Mouse (Mus musculus): Measurements from ENCODE around the gene Phf14. TPM values are rescaled to one million over a fixed set of nuclear protein-coding genes. Genes with fewer than 3 reads are reported as not detected.

Phf14 gene
- polyA plus RNA-seq, 1 experiment from 2014 or later: 53.5 TPM

DNA sequence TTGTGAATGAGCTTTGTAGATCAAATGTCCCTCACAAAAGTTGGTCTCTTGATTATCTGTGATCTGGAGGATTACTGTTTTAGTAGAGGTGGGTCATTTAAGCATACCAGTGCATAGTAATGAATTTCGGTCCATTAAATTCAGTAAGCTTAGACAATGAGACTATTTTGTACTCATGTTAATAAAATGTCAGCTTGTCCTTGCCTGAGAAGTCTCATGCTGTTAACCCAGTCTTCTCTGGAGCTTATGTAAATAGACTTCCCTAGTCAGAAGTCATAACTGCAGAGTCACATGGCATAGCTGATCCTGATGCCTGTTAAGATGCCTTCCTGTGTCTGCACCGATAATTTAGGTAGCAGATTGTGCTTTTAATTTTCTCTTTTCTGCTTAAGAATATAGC lies 106.4 kb downstream of the Phf14 start:
- Histone ChIP-seq H3K4me2 (ENCODE audit: low read depth, low read length) (no peak overlapping the region), H3K36me3 (ENCODE audit: control insufficient read depth, insufficient read depth, low read length) (peaks cover 5% of the 10 kb centered on the region), H3K4me1 (replicated peaks; ENCODE audit: control insufficient read depth, insufficient read depth, low read length) (no peaks in the 10 kb centered on the region), H3K4me3 (ENCODE audit: low read length) (no peak overlapping the region), H3K27ac (ENCODE audit: low read length) (no peak overlapping the region), H3K9me3 (ENCODE audit: control insufficient read depth, low read length) (no peaks in the 10 kb centered on the region), H3K27me3 (ENCODE audit: control insufficient read depth, insufficient read depth, low read depth, low read length) (no peaks in the 10 kb centered on the region), H3K9ac (ENCODE audit: low read length) (no peak overlapping the region)
- 86% methylated on average over 2 of the region's 2 CpGs for WGBS
- no peak for ATAC-seq (ENCODE audit: low read depth)

DNA sequence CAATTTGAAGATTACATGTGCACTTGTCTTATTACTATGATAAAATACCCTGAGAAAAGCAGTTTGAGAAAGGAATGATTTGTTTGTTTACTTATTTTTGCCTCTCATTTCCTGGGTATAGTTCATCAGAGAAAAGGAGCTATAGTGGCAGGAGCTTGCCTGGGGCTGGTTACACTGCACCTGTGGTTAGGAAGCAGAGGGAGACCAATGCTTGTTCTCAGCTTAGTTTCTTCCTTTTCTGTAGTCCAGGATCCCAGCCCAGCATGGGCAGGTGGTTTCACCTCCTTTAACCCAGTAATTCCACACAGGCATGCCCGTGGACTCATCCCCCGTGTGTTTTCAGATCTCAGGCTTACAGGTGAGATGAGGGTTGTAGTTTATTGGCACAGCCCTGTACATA lies 107.1 kb downstream of the Phf14 start:
- Histone ChIP-seq H3K9ac (ENCODE audit: low read length) (no peak overlapping the region), H3K27ac (ENCODE audit: low read length) (no peak overlapping the region), H3K36me3 (ENCODE audit: control insufficient read depth, insufficient read depth, low read length) (peaks cover 5% of the 10 kb centered on the region), H3K4me2 (ENCODE audit: low read depth, low read length) (no peak overlapping the region), H3K4me1 (replicated peaks; ENCODE audit: control insufficient read depth, insufficient read depth, low read length) (no peaks in the 10 kb centered on the region), H3K4me3 (ENCODE audit: low read length) (no peak overlapping the region), H3K27me3 (ENCODE audit: control insufficient read depth, insufficient read depth, low read depth, low read length) (no peaks in the 10 kb centered on the region), H3K9me3 (ENCODE audit: control insufficient read depth, low read length) (no peaks in the 10 kb centered on the region)
- 93% methylated on average over 2 of the region's 2 CpGs for WGBS
- no peak for ATAC-seq (ENCODE audit: low read depth)

DNA sequence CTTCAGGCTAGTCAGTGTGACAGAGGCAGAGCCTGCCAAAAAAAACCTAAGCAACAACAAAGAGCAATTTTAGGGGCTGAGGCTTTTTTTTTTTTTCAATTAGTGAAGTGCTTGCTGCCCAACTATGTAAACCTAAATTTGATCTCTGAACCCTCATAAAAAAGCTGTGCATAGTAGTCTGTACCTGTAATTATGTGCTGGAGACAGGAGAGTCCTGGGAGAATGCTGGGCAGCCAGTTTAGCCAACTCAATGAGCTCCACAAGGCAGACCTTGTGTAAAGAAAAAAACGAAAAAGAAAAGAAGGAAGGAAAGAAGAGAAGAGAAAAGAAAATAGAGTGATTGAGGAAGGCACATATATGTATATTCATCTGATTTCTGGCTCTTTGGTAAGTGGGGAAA lies 112.1 kb downstream of the Phf14 start:
- Histone ChIP-seq H3K4me1 (replicated peaks; ENCODE audit: control insufficient read depth, insufficient read depth, low read length) (no peaks in the 10 kb centered on the region), H3K36me3 (ENCODE audit: control insufficient read depth, insufficient read depth, low read length) (peaks cover 12% of the 10 kb centered on the region), H3K9me3 (ENCODE audit: control insufficient read depth, low read length) (no peaks in the 10 kb centered on the region), H3K27ac (ENCODE audit: low read length) (no peak overlapping the region), H3K4me2 (ENCODE audit: low read depth, low read length) (no peak overlapping the region), H3K27me3 (ENCODE audit: control insufficient read depth, insufficient read depth, low read depth, low read length) (no peaks in the 10 kb centered on the region), H3K9ac (ENCODE audit: low read length) (no peak overlapping the region), H3K4me3 (ENCODE audit: low read length) (no peak overlapping the region)
- 41% methylated on average over 1 of the region's 1 CpGs for WGBS
- no peak for ATAC-seq (ENCODE audit: low read depth)

DNA sequence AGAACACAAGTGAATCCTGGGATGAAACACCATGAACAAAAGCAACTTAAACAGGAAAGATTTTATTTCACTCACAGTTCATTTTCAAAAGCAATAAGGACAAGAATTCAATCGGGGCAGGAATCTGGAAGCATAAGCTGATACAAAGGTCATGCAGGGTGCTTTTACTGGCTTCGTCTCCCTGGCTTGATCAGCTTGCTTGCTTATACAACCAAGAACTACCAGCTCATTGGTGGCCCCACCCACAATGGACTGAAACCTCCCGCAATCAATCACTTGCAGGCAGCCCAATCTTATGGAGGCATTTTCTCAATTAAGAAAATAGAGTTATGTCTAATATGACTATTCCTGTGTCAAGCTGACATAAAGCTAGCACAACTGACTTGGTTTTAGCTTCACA lies 112.5 kb downstream of the Phf14 start:
- H3K9ac ChIP-seq (ENCODE audit: low read length): no peak overlapping the region
- no peak overlapping the region for H3K4me3 ChIP-seq (ENCODE audit: low read length)
- no peaks in the 10 kb centered on the region for H3K27me3 ChIP-seq (ENCODE audit: control insufficient read depth, insufficient read depth, low read depth, low read length)
- H3K9me3 ChIP-seq (ENCODE audit: control insufficient read depth, low read length): no peaks in the 10 kb centered on the region
- H3K36me3 ChIP-seq (ENCODE audit: control insufficient read depth, insufficient read depth, low read length): peaks cover 12% of the 10 kb centered on the region
- 66% methylated on average over 3 of the region's 3 CpGs for WGBS
- H3K4me1 ChIP-seq (replicated peaks; ENCODE audit: control insufficient read depth, insufficient read depth, low read length): no peaks in the 10 kb centered on the region
- H3K4me2 ChIP-seq (ENCODE audit: low read depth, low read length): no peak overlapping the region
- H3K27ac ChIP-seq (ENCODE audit: low read length): no peak overlapping the region
- ATAC-seq (ENCODE audit: low read depth): no peak

- WGBS: 86% methylated on average over 4 of the region's 4 CpGs
- Histone ChIP-seq H3K27ac (ENCODE audit: low read length) (no peak overlapping the region), H3K9ac (ENCODE audit: low read length) (no peak overlapping the region), H3K4me3 (ENCODE audit: low read length) (no peak overlapping the region), H3K27me3 (ENCODE audit: control insufficient read depth, insufficient read depth, low read depth, low read length) (no peaks in the 10 kb centered on the region), H3K36me3 (ENCODE audit: control insufficient read depth, insufficient read depth, low read length) (peaks cover 12% of the 10 kb centered on the region), H3K4me2 (ENCODE audit: low read depth, low read length) (no peak overlapping the region), H3K9me3 (ENCODE audit: control insufficient read depth, low read length) (no peaks in the 10 kb centered on the region), H3K4me1 (replicated peaks; ENCODE audit: control insufficient read depth, insufficient read depth, low read length) (no peaks in the 10 kb centered on the region)
- no peak for ATAC-seq (ENCODE audit: low read depth)
Measured at GRCm38 (mm10) chr6:12020738-12021137, 113.1 kb downstream of the Phf14 start.

DNA sequence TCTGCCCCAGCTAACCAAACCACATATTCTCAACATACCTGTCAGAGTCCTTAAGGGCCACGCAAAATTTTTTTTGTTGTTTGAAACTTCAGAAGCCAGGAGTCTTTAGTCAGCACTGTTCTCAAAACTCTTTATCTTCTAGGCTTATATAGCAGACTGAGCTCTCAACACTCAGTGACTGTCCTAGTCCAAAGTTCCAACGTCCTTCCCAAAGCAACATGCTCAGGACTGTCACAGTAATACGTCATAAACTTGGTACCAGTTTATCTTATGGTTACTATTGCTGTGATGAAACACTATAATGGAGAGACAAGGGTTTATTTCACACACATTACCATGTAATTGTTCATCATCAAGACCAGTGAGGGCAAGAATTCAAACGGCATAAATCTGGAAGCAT lies 113.9 kb downstream of the Phf14 start:
- WGBS: 88% methylated on average over 4 of the region's 4 CpGs
- Histone ChIP-seq H3K36me3 (ENCODE audit: control insufficient read depth, insufficient read depth, low read length) (peaks cover 8% of the 10 kb centered on the region; the same call in 1 of the 2 replicates), H3K9me3 (ENCODE audit: control insufficient read depth, low read length) (no peaks in the 10 kb centered on the region), H3K4me2 (ENCODE audit: low read depth, low read length) (no peak overlapping the region), H3K4me1 (replicated peaks; ENCODE audit: control insufficient read depth, insufficient read depth, low read length) (no peaks in the 10 kb centered on the region), H3K27ac (ENCODE audit: low read length) (no peak overlapping the region), H3K9ac (ENCODE audit: low read length) (no peak overlapping the region), H3K4me3 (ENCODE audit: low read length) (no peak overlapping the region), H3K27me3 (ENCODE audit: control insufficient read depth, insufficient read depth, low read depth, low read length) (no peaks in the 10 kb centered on the region)
- no peak for ATAC-seq (ENCODE audit: low read depth)

GRCm38 (mm10) chr6:12023395-12023794 lies 115.8 kb downstream of the Phf14 start:
- Histone ChIP-seq H3K4me1 (replicated peaks; ENCODE audit: control insufficient read depth, insufficient read depth, low read length) (no peaks in the 10 kb centered on the region), H3K36me3 (ENCODE audit: control insufficient read depth, insufficient read depth, low read length) (peaks cover 6% of the 10 kb centered on the region; the same call in 1 of the 2 replicates), H3K4me3 (ENCODE audit: low read length) (no peak overlapping the region), H3K9ac (ENCODE audit: low read length) (no peak overlapping the region), H3K4me2 (ENCODE audit: low read depth, low read length) (no peak overlapping the region), H3K27ac (ENCODE audit: low read length) (no peak overlapping the region), H3K27me3 (ENCODE audit: control insufficient read depth, insufficient read depth, low read depth, low read length) (no peaks in the 10 kb centered on the region), H3K9me3 (ENCODE audit: control insufficient read depth, low read length) (no peaks in the 10 kb centered on the region)
- ATAC-seq (ENCODE audit: low read depth): no peak
- WGBS: 98% methylated on average over 2 of the region's 2 CpGs

DNA sequence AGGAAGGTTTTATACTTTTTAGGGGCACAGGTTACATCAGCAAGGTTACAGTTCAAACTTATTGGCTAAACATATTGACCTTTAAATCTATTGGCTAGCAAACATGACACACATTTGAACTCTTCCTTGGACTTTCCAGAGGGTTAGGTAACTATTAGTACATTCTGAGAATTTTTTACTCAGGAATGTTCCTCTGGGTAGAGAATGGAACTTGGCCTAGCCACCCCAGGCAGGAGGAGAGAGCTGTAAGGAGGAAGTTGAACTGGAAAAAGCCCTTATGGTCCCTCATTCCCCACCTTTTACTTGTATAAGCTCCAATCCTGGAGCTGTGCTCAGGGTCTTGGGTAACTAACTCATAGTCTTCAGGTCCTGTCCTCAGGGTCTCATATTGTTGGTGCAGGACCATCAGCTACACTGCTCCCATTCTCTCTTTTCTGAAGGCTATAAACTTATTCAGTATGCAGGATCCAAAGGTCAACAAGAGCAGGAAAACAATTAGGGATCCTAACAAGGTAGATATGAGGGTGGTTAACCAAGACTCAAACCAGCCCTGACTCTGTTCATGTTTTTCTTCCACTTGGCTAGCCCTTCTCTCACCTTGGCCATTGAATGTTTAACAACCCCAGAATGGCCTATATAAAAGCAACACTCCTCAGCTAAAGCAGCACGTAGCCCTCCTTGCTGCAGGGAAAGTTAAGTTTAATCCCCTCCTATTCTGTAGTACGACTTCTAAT lies 119.4 kb downstream of the Phf14 start:
- WGBS: 94% methylated on average over 2 of the region's 2 CpGs
- Histone ChIP-seq H3K9ac (ENCODE audit: low read length) (no peak overlapping the region), H3K4me2 (ENCODE audit: low read depth, low read length) (no peak overlapping the region), H3K4me1 (replicated peaks; ENCODE audit: control insufficient read depth, insufficient read depth, low read length) (no peaks in the 10 kb centered on the region), H3K27me3 (ENCODE audit: control insufficient read depth, insufficient read depth, low read depth, low read length) (no peaks in the 10 kb centered on the region), H3K4me3 (ENCODE audit: low read length) (no peak overlapping the region), H3K36me3 (ENCODE audit: control insufficient read depth, insufficient read depth, low read length) (no peaks in the 10 kb centered on the region; the same call in 1 of the 2 replicates), H3K9me3 (ENCODE audit: control insufficient read depth, low read length) (no peaks in the 10 kb centered on the region), H3K27ac (ENCODE audit: low read length) (no peak overlapping the region)
- ATAC-seq (ENCODE audit: low read depth): no peak

GRCm38 (mm10) chr6:12034561-12034960 lies 127.0 kb downstream of the Phf14 start:
- H3K9me3 ChIP-seq (ENCODE audit: control insufficient read depth, low read length): no peaks in the 10 kb centered on the region
- H3K4me2 ChIP-seq (ENCODE audit: low read depth, low read length): no peak overlapping the region
- no peaks in the 10 kb centered on the region for H3K27me3 ChIP-seq (ENCODE audit: control insufficient read depth, insufficient read depth, low read depth, low read length)
- WGBS: 66% methylated on average over 4 of the region's 4 CpGs
- H3K4me1 ChIP-seq (replicated peaks; ENCODE audit: control insufficient read depth, insufficient read depth, low read length): no peaks in the 10 kb centered on the region
- no peak overlapping the region for H3K9ac ChIP-seq (ENCODE audit: low read length)
- H3K4me3 ChIP-seq (ENCODE audit: low read length): no peak overlapping the region
- no peaks in the 10 kb centered on the region; the same call in 1 of the 2 replicates for H3K36me3 ChIP-seq (ENCODE audit: control insufficient read depth, insufficient read depth, low read length)
- H3K27ac ChIP-seq (ENCODE audit: low read length): no peak overlapping the region
- no peak for ATAC-seq (ENCODE audit: low read depth)
